In the genomic region with DNA sequence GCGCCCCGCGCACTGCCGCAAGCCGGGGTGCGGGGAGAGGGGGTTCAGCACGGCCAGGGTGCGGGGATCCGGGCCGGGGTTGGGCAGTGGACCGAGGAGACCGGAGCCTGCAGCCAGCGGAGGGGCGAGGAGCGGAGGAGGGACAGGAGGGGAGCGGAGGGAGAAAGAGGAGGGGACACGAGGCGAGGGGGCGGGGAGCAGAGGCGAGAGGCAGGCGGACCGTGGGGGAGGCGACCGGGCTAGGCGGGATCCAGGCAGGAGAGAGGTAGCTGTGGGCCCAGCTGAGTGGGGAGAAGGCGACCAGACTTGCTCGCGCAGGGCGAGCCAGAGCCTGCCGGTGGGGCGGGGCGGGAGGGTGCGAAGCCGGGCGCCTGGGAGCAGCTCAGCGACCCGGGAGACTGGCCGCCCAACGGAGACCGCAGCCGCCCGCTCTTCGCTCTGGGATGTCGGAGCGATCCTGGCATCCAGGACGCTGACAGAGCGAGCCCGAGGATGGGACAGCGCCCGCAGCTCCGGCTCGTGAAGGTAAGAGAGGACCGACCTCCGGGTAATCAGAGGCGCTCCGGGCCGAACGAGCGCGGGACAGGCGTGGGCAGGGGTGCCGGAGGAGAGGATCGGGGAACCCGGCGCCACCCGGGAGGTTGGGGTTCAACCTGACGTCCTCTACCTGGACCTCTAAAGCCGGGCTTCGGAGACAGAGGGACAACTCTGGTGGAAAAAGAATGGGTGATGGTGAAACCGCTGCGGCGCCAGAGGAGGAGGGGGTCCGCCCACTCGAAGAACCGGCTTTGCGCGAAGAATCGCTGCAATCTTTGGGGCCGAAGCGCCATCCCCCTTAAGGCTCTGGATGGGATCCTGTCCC, we compare ENCODE assay signal across 8 mouse cellular contexts. TPM values are rescaled to one million over a fixed set of nuclear protein-coding genes. Genes with fewer than 3 reads are reported as not detected.
DNase-seq lines count a peak whose midpoint lies in the region; ATAC-seq lines count a peak whose summit lies in the region.
"Had no signal": no experiment of that assay in that cellular context is flagged by ENCODE, and none has a peak within 500 bp of the region (broad histone marks: within the 10 kb centered on the region; RNA-seq: fewer than 3 reads in every experiment).

Crhr1 (plus strand) TSS at position 276 of the 862 bp plus-strand sequence.

- peaks cover 2% of the 10 kb centered on the region; the same call in 1 of the 2 replicates for H3K4me1 ChIP-seq in forebrain, embryonic 14.5 days (ENCODE audit: control insufficient read depth, insufficient read depth, low read length)

- WGBS in forebrain, embryonic 14.5 days, result under 1% methylated on average over 76 of the region's 80 CpGs

- intact Hi-C loops in left cerebral cortex, postnatal 10 days (cut with DNase I), result loop anchor here (5.0 kb wide), 1 partner anchor 39 kb away; no protein-coding TSS in a partner anchor

- peak within 1 kb of the TSS; percentile 59 for H3K4me3 ChIP-seq in forebrain, embryonic 14.5 days (ENCODE audit: low read depth, low read length)

- peak; percentile 11 for DNase-seq in lung, postnatal 10 days
- DNase-seq in lung, postnatal 14 days, result no peak
- peak; percentile 90 to 94 for DNase-seq in cerebellum, postnatal 10 days
- DNase-seq in forebrain, embryonic 14.5 days (ENCODE audit: low spot score), result peak; percentile 53
- peak; percentile 44 to 80 for DNase-seq in left cerebral cortex, postnatal 10 days (ENCODE audit: extremely low spot score in 1 of 2, low spot score in 2 of 2)
- DNase-seq in neural tube, embryonic 10.5 days (ENCODE audit: extremely low spot score, low spot score), result peak; percentile 77
- no peak for DNase-seq in thymus, postnatal 10 days (ENCODE audit: low spot score in 2 of 2)

- peak within 1 kb of the TSS; percentile 95 for H3K4me2 ChIP-seq in forebrain, embryonic 14.5 days (ENCODE audit: low read length)

- peaks cover 50% of the 10 kb centered on the region for H3K27me3 ChIP-seq in forebrain, embryonic 14.5 days (replicated peaks; ENCODE audit: control insufficient read depth, insufficient read depth, low read length)

- no peak within 1 kb of the TSS for H3K27ac ChIP-seq in forebrain, embryonic 14.5 days (ENCODE audit: low read depth, low read length)

- H3K9ac ChIP-seq in forebrain, embryonic 14.5 days (ENCODE audit: low read length), result peak within 1 kb of the TSS; percentile 75

- no peaks in the 10 kb centered on the region for H3K9me3 ChIP-seq in forebrain, embryonic 14.5 days (replicated peaks; ENCODE audit: control insufficient read depth, low read length)

- ATAC-seq in forebrain, embryonic 14.5 days, result peak; percentile 76

- no peaks in the 10 kb centered on the region for H3K36me3 ChIP-seq in forebrain, embryonic 14.5 days (ENCODE audit: control insufficient read depth, insufficient read depth, low read length)

RNA-seq across cellular contexts. Expression of gene Crhr1, which starts in this region (rescaled TPM):
- 3.0 and 3.1 TPM in 2 replicates for polyA plus RNA-seq in forebrain, embryonic 14.5 days (2014; fragmentation: Nextera tagmentation; extraction: Ambion mirVana)
- total RNA-seq in left cerebral cortex, postnatal 10 days (2021), result 10 to 100 TPM; 36.5 to 40.3 TPM
- total RNA-seq: common myeloid progenitor, adult 5-6 weeks had no signal

Comparison
In these comparisons a context has a peak if more than half of its experiments do, and no peak if none do; other contexts are left out.
1. DNase-seq: peak in lung, postnatal 10 days (single experiment), cerebellum, postnatal 10 days (2 of 2), forebrain, embryonic 14.5 days (single experiment), left cerebral cortex, postnatal 10 days (2 of 2) and neural tube, embryonic 10.5 days (single experiment); none in lung, postnatal 14 days (single experiment) and thymus, postnatal 10 days (0 of 2).